Mouse (Mus musculus): ENCODE data around the gene Synj2.
"Not testable (repeated sequence)": the region's sequence is repeated elsewhere in the genome, so short reads cannot be mapped to it uniquely, and the experiment has no call there.

The Synj2 gene

GRCm38 (mm10) chr17:6003661-6004060 is 62.6 kb downstream of the Synj2 start:
- no peak for DNase-seq

- DNase-seq: no peak
Measured at GRCm38 (mm10) chr17:6005246-6005637, 64.2 kb downstream of the Synj2 start.

GRCm38 (mm10) chr17:6005638-6006471 is 64.8 kb downstream of the Synj2 start:
- no peak for DNase-seq

GRCm38 (mm10) chr17:6007101-6007780 is 66.2 kb downstream of the Synj2 start:
- DNase-seq: no peak

- no peak for DNase-seq
Measured at GRCm38 (mm10) chr17:6007902-6008301, 66.8 kb downstream of the Synj2 start.

GRCm38 (mm10) chr17:6008590-6008989 is 67.5 kb downstream of the Synj2 start:
- no peak for DNase-seq

- no peak for DNase-seq
Measured at GRCm38 (mm10) chr17:6009606-6010005, 68.5 kb downstream of the Synj2 start.

GRCm38 (mm10) chr17:6013079-6013478 is 72.0 kb downstream of the Synj2 start:
- DNase-seq: no peak

GRCm38 (mm10) chr17:6014985-6015384 is 73.9 kb downstream of the Synj2 start:
- DNase-seq: no peak

- DNase-seq: no peak
Measured at GRCm38 (mm10) chr17:6016213-6016780, 75.2 kb downstream of the Synj2 start.

GRCm38 (mm10) chr17:6017268-6017667 is 76.2 kb downstream of the Synj2 start:
- no peak for DNase-seq

GRCm38 (mm10) chr17:6018348-6018747 is 77.3 kb downstream of the Synj2 start:
- no peak for DNase-seq

GRCm38 (mm10) chr17:6019776-6020175 is 78.7 kb downstream of the Synj2 start:
- peak; percentile 75 for DNase-seq

- DNase-seq: no peak
Measured at GRCm38 (mm10) chr17:6020636-6021035, 79.6 kb downstream of the Synj2 start.

- DNase-seq: not testable (repeated sequence)
Measured at GRCm38 (mm10) chr17:6021374-6021789, 80.3 kb downstream of the Synj2 start.

GRCm38 (mm10) chr17:6025831-6026230 is 84.8 kb downstream of the Synj2 start:
- no peak for DNase-seq

GRCm38 (mm10) chr17:6035661-6036060 is 94.6 kb downstream of the Synj2 start:
- no peak for DNase-seq

GRCm38 (mm10) chr17:6036458-6036857 is 95.4 kb downstream of the Synj2 start:
- DNase-seq: no peak

- DNase-seq: no peak
Measured at GRCm38 (mm10) chr17:6036872-6037271, 95.8 kb downstream of the Synj2 start.

GRCm38 (mm10) chr17:6037507-6037906 is 96.4 kb downstream of the Synj2 start:
- DNase-seq: no peak

GRCm38 (mm10) chr17:6052801-6053200 is 111.7 kb downstream of the Synj2 start:
- no peak for DNase-seq

GRCm38 (mm10) chr17:6054934-6055355 is 113.9 kb downstream of the Synj2 start:
- DNase-seq: peak; percentile 67

GRCm38 (mm10) chr17:6062793-6063192 is 121.7 kb downstream of the Synj2 start:
- no peak for DNase-seq

- DNase-seq: no peak
Measured at GRCm38 (mm10) chr17:6063532-6063931, 122.5 kb downstream of the Synj2 start.
